Mouse (Mus musculus) thymus, postnatal 10 days (tissue): Measurements from ENCODE around the gene Ctsf.
"Not testable (repeated sequence)": the region's sequence is repeated elsewhere in the genome, so short reads cannot be mapped to it uniquely, and the experiment has no call there.

Source experiments
- DNase-seq, 2 experiments: peaks; one replicate each; pipeline ENCODE4 v3.0.0; 2021; ENCODE audit warnings: low spot score in 2 of 2

Gene Ctsf

DNA sequence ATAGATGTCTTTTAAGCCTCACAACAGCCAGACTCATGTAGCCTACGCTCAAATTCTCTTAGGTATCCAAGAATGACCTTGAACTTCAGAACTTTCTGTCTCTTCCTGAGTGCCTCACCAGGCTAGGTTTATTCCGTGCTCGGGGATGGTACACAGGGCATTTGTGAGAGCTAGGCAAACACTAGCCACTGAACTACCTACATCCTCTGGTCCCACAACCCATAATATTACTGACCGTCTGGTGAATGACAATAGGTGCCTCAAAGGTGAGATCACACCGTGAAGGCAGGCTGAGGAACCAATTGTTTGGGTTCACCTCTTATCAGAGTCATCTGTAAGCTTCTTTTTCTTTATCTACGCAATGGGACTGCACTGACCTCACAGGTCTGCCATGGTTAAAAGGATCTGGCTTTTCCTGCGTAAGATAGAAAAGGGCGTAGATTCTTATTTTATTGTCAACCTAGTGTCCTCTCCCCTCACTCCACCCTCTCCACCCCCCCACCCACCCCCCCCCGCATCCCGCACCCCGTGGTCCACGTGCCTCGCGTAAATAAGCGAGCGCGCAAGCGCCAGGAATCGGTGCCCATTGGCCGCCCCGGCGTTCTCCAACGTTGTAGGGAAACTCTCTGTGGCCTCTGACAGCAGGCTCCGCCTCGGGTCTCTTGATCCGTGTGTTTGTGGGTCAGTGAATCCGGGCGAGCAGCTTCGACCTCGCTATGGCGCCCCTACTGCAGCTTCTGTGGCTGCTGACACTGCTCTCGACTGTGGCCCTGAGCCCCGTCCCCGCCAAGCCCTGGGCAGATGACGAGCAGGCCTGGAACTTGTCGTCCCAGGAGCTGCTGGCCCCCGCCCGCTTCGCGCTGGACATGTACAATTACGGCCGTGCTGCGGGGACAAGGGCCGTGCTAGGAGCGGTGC lies at the start of gene Ctsf:
TSS of gene Ctsf (plus strand) at position 579 of the 918 bp plus-strand sequence.
- no peak for DNase-seq

GRCm38 (mm10) chr19:4810309-4810708 lies 44.6 kb upstream of the Ctsf start:
- no peak for DNase-seq

- no peak for DNase-seq
These were observed 44.2 kb upstream of the Ctsf start for GRCm38 (mm10) chr19:4810746-4811062.

GRCm38 (mm10) chr19:4811063-4811908 lies 43.6 kb upstream of the Ctsf start, which contains the start of the genes Gm21992 and Rbm14:
Gm21992 (minus strand) TSS chr19:4811612.
Rbm14 (minus strand) TSS chr19:4811634.
- peak; percentile 95 to 96 for DNase-seq

DNA sequence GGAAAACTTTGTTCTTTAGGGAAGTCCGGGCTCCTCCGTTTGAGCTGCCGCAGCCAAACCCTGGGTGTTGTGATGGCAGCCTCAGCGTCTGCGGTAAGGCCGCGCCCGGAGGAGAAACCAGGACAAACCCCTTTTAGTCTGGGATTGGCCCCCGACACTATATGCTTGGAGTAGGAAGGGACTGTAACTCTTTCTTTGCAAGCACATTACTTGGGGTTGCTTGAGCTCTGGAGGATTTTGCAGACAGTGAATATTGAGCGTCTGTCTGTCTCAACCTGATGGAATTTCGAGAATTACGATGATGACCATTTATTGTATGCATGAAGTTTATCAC lies 43.1 kb upstream of the Ctsf start:
- DNase-seq = no peak

DNA sequence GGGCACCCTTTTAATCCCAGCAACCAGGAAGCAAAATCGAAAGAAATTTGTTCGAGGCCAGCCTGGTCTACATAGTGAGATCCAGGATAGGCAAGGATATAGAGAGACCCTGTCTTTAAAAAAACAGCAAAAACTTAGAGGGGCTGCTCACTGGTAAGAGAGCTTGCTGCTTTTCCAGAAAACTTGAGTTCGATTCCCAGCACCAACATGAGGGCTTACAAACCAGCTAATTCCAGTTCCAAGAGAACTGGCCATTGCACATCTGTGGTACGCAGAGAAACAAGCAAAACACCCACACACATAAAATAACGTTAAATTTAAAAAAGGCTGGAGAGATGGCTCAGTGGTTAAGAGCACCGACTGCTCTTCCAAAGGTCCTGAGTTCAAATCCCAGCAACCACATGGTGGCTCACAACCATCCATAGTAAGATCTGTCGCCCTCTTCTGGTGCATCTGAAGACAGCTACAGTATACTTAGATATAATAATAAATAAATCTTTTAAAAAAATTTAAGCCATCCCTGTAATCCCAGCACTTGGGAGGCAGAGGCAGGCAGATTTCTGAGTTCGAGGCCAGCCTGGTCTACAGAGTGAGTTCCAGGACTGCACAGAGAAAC lies 42.5 kb upstream of the Ctsf start:
- not testable (repeated sequence) for DNase-seq

- DNase-seq = peak; percentile 23 to 25
These were observed 41.9 kb upstream of the Ctsf start for GRCm38 (mm10) chr19:4813015-4813414.

DNA sequence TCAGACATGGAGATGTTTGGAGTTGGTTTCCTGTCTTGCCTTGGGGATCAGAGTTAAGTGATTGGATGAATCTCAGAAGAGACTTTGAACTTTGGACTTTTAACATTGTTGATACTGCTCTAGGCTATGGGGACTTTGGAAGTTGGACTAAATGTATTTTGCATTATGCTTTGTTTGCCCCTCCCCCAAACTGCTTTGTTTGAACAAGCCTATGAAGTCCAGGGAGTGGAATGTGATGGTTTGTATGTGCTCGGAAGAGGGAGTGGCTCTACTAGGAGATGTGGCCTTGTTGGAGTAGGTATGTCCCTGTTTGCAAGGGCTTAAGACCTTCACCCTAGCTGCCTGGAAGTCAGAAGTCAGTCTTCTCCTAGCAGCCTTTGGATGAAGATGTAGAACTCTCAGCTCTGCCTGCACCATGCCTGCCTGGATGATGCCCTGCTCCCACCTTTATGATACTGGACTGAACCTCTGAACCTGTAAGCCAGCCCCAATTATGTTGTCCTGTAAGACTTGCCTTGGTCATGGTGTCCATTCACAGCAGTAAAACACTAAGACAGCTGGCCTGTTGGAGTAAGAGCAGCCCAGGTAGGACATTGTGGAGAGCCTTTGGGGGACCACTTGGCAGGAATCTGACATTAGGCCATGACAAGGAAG lies 37.6 kb upstream of the Ctsf start:
- no peak for DNase-seq

DNA sequence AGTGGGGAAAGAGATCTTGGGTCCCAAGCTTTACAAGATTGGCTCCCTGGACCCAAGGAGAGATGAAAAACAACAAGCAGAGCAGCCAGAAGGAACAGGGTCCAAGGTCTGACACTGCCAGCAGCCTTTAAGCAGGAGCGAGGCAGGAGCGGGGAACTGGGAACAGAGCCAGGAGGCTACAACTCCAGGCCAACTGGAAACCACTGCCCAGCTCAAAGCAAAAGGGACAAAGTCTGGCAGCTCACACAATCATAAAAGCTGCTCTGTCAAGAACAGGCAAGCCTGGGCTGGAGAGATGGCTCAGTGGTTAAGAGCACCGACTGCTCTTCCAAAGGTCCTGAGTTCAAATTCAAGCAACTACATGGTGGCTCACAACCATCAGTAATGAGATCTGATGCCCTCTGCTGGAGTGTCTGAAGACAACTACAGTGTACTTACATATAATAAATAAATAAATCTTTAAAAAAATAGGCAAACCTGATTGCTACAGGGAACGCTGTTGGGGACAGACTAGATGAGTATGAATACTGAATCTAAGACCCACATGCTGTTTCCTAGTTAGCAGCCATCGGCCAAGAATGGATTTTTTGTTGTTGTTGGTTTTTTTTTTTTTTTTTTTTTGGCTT lies 34.1 kb upstream of the Ctsf start:
- DNase-seq = no peak

DNA sequence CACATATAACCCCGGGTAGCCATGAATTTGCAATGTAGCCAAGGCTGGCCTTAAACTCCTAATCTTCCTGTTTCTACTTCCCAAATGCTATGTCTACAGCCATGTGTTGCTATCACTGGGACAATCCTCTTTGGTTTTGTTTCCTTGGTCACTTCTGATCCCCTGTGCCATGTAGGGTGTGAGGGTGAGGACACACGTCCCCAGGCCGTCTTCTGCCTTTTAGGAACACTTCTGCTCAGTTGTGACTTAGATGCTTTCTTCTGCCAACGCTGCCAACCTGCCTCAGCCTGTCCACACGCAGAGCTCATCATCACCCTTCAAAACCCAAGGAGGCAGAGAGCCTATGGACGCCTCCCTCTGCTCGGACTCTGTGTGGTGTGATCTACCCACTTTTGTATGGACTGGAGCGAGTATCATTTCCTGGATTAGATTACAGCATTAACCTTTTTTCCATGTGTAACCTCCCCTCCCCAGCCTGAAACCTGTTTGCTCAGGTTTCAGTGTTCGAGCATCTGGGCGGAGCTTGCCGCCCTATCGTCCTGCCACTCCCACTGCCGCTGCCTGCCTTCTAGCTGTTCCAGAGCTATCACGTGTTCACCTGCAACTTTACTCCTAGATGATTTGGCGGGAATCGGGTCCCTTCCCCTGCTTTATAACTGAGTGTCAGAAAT lies 26.4 kb upstream of the Ctsf start:
- no peak for DNase-seq

DNA sequence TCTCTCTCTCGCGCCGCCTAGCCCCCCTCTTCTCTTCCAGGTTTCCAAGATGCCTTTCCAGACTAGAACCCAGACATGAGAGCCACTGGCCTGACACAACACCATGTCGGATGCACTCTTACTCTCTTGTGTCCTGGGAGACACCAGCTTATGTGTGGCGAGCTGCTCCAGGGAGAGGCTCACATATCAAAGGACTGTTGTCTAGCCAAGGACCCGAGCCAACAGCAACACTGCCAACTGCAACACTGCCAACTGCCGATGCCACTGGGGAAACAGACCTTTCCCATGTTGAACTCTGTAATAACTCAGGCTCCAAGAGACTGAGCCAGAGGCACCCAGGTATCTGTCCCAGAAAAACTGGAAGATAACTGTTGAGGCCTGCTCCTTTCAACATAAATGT lies 25.8 kb upstream of the Ctsf start:
- DNase-seq = no peak

DNA sequence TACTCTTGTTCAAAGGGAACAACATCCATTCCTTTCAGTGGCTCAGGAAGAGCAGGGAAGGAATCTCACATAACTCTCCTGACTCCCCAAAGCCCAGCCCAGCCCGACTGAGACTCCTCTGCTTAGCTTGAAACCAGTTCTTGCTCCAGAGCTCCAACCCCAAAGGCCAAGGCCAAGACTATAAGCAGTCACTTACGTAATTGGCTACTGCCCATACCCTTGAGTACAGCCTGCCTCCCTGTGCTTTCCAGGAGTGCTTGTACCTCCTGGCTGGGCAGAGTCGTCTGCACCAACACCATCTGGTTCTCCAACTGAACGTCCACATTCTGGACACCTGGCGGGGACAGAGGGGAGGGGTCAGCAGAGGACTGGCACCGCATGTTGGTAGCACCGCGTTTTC lies 21.0 kb upstream of the Ctsf start:
- no peak for DNase-seq

DNA sequence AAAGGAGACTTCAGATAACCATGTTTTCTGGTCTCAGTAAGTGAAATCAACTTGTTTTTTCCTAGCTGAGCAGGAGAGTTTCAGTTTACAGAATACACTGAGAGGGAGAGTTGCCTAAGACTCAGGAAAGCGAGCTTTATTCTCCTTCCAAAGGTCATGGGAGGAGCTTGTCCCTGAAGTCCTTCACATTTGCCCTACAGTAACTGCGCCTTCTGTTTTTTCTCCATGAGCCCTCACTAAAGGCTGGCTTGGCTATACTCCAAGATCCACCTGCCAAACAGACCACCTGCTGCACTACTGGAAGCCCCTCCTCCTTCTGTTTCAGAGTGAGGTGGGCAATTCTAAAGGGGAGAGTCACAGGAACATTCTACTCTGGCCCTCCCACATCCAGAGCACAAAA lies 18.8 kb upstream of the Ctsf start:
- no peak for DNase-seq

DNA sequence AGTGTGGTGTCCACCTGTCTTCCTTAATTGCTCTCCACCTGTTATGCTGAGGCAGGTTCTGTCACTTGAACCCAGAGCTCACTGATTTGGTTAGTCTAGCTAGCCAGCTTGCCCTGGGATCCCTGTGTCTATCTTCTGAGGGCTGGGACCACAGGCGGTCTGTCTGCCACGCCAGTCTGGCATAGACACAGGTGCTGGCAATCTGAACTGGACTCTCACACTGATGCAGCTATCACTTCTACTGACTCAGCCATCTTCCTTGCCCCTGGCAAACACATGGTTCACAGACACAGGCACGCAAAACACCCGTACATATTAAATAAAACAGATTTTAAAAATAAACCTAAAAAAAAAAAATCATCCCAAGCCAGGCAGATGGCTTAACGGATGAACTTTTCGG lies 17.9 kb upstream of the Ctsf start:
- DNase-seq = no peak

DNA sequence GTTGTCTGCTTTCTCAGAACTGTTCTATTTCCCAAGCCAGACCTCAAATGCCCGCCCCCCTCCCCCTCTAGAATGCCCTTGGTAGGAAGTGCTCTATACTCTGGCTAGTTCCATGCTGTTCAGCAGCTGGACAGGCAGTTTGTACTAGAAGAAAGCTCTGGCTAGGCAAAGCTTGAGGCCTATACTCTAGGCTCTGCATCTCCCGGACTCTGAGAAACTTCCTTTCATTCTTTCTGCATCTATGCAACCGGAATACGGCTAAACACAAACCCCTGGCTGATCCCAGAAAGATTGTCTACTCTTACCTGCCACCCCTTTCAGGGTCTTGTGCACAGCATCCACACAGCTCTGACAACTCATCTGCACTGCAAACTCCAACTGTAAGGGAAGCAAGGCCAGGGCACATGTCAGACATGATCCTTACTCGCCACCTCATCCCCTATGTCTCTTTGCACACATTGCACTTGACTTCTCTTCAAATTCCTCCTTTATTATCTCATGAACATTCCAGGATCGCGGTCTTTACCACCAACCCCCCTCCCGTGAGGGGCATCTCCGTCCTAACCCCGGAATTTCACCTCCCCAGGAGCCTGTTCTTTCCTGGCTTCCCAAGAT lies 16.3 kb upstream of the Ctsf start:
- no peak for DNase-seq

DNA sequence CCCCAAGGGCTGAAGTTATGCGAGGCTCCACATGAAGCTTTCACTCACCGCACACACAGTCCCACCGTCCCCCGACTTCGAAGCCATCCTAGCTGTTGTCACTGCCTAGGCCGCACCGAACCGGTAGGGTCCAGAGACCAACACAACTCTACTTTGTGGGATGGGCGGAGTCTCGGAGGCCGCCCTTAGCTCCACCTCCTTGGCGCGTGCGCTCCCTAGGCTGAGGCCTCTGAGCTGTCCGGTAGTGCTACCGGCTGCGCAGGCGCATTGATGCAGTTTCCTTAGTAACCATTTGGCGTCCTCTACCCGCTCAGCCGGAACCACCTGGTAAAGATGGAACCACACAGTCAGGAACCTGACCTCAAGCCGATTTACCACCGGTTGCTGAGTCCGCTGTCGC lies 15.8 kb upstream of the Ctsf start, which contains the start of the genes Ccs and Ccdc87:
TSS of gene Ccs (minus strand) at position 184 of the 400 bp plus-strand sequence.
TSS of gene Ccdc87 (plus strand) at position 218 of the 400 bp plus-strand sequence.
- DNase-seq = peak; percentile 91 to 93

GRCm38 (mm10) chr19:4840848-4841247 lies 14.1 kb upstream of the Ctsf start:
- no peak for DNase-seq

DNA sequence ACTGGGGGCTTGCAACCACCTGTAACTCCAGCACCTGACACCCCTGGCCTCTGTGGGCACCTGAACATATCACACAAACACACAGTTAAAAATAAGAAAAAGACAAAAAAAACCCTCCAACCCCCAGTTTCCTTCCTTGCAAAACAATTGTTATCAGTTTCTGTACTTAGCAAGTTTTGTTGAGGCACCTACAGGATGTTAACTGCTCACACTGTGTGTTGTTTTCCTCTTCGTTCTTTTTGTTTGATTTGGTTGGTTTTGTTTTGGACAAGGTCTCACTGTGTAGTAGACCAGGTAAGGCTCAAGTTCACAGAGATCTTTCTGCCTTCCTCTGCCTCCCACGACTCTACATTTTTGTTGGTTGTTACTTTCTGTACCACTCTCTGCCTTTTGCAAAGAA lies 12.3 kb upstream of the Ctsf start:
- DNase-seq = no peak

- DNase-seq = no peak
These were observed 9.1 kb upstream of the Ctsf start for GRCm38 (mm10) chr19:4845846-4846245.

- peak in 1 of 2 experiments; percentile 33 for DNase-seq
These were observed 7.4 kb upstream of the Ctsf start for GRCm38 (mm10) chr19:4847490-4847889.
